Mouse (Mus musculus) T-helper 2 cell (primary cell): ENCODE data around the gene Sdk2.

Experiments used
- in situ Hi-C: fragments of 300-600 bp; cut with MboI, MseI; formaldehyde crosslinking; loops from one replicate; pipeline ENCODE4 v1.15.1; 2025; ENCODE audit warnings: high pct_unique_total_duplicates

The Sdk2 gene

GRCm38 (mm10) chr11:113747056-113747455 is 319.8 kb downstream of the Sdk2 start:
- in situ Hi-C loops: no loop called here

- in situ Hi-C loops: no loop called here
Observed at GRCm38 (mm10) chr11:113745961-113746360, 320.9 kb downstream of the Sdk2 start.

- in situ Hi-C loops: loop anchor here (5.0 kb wide), 1 partner anchor 96 kb away; the partner anchor contains the start of gene Cog1
Observed at GRCm38 (mm10) chr11:113742998-113743397, 323.8 kb downstream of the Sdk2 start.

GRCm38 (mm10) chr11:113740100-113740499 is 326.7 kb downstream of the Sdk2 start:
- in situ Hi-C loops: loop anchor here (5.0 kb wide), 1 partner anchor 93 kb away; the partner anchor contains the start of gene Cog1

GRCm38 (mm10) chr11:113739213-113739612 is 327.6 kb downstream of the Sdk2 start:
- in situ Hi-C loops: loop anchor here (5.0 kb wide), 1 partner anchor 88 kb away; no protein-coding TSS in a partner anchor

GRCm38 (mm10) chr11:113737912-113738311 is 328.9 kb downstream of the Sdk2 start:
- in situ Hi-C loops: loop anchor here (5.0 kb wide), 1 partner anchor 89 kb away; no protein-coding TSS in a partner anchor

- in situ Hi-C loops: loop anchor here (5.0 kb wide), 1 partner anchor 90 kb away; no protein-coding TSS in a partner anchor
Observed at GRCm38 (mm10) chr11:113737553-113737854, 329.3 kb downstream of the Sdk2 start.

GRCm38 (mm10) chr11:113736848-113737552 is 329.8 kb downstream of the Sdk2 start:
- in situ Hi-C loops: loop anchor here (5.0 kb wide), 1 partner anchor 90 kb away; no protein-coding TSS in a partner anchor

- in situ Hi-C loops: loop anchor here (5.0 kb wide), 1 partner anchor 92 kb away; no protein-coding TSS in a partner anchor
Observed at GRCm38 (mm10) chr11:113735151-113735550, 331.7 kb downstream of the Sdk2 start.

- in situ Hi-C loops: no loop called here
Observed at GRCm38 (mm10) chr11:113733631-113734364, 333.0 kb downstream of the Sdk2 start.

GRCm38 (mm10) chr11:113731945-113732612 is 334.8 kb downstream of the Sdk2 start:
- in situ Hi-C loops: no loop called here

- in situ Hi-C loops: no loop called here
Observed at GRCm38 (mm10) chr11:113730879-113731278, 336.0 kb downstream of the Sdk2 start.

GRCm38 (mm10) chr11:113729917-113730316 is 336.9 kb downstream of the Sdk2 start:
- in situ Hi-C loops: no loop called here

GRCm38 (mm10) chr11:113729239-113729638 is 337.6 kb downstream of the Sdk2 start:
- in situ Hi-C loops: no loop called here

- in situ Hi-C loops: no loop called here
Observed at GRCm38 (mm10) chr11:113727992-113728391, 338.9 kb downstream of the Sdk2 start.

GRCm38 (mm10) chr11:113726994-113727888 is 339.6 kb downstream of the Sdk2 start:
- in situ Hi-C loops: no loop called here
